Comparison of ENCODE assay signal across 8 mouse cellular contexts in the genomic region with DNA sequence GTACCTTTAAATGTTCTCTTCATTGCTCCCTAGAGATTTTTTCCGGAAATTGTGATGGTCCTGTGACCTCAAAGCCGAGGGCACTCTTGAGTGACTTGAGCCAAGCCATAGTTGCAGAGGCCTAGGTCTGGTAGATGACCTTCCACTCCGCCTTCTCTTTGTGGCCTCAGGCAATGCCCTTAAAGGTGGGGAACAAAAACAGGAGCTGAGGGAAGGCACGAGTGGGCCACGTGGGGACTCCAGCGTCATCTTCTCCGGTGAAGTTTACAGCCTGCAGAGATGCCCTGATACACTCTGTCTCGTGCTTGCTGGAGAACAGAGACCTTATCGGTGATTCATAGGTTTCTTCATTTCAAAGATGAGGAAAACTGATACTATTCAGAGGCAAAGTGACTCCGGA. TPM values are rescaled to one million over a fixed set of nuclear protein-coding genes. Genes with fewer than 3 reads are reported as not detected.
A peak's percentile ranks its signal among the peaks of the same experiment; 100 is the strongest.
DNase-seq lines count a peak whose midpoint lies in the region; ATAC-seq and TF ChIP-seq lines count a peak whose summit lies in the region.
"Had no signal": no experiment of that assay in that cellular context is flagged by ENCODE, and none has a peak within 500 bp of the region (broad histone marks: within the 10 kb centered on the region; RNA-seq: fewer than 3 reads in every experiment).

No protein-coding gene starts in this region.

- H3K4me1 ChIP-seq in liver, embryonic 15.5 days (replicated peaks) = 0 out of 2 replicates have a peak, but pooled peaks cover 17% of the 10 kb centered on the region
- H3K4me1 ChIP-seq in liver, postnatal 0 days (ENCODE audit: insufficient read depth) = peaks cover 5% of the 10 kb centered on the region; the same call in 1 of the 2 replicates
- H3K4me1 ChIP-seq in embryonic facial prominence, embryonic 15.5 days = peaks cover 19% of the 10 kb centered on the region
- H3K4me1 ChIP-seq in intestine, embryonic 16.5 days (ENCODE audit: control insufficient read depth, insufficient read depth, low read length) = peaks cover 3% of the 10 kb centered on the region
- peaks cover 35% of the 10 kb centered on the region for H3K4me1 ChIP-seq in neural tube, embryonic 15.5 days

- H3K4me2 ChIP-seq in liver, embryonic 15.5 days = 0 out of 2 replicates have a peak overlapping the region, but pooled peaks have one; percentile 72
- no peak overlapping the region for H3K4me2 ChIP-seq in liver, postnatal 0 days (ENCODE audit: low read depth, low read length)
- H3K4me2 ChIP-seq in embryonic facial prominence, embryonic 15.5 days (replicated peaks) = peak overlapping the region; percentile 99
- H3K4me2 ChIP-seq in intestine, embryonic 16.5 days (ENCODE audit: low read depth, low read length) = peak overlapping the region; percentile 98
- peak overlapping the region; percentile 100 for H3K4me2 ChIP-seq in neural tube, embryonic 15.5 days

- ATAC-seq in liver, embryonic 15.5 days (ENCODE audit: insufficient read depth) = no peak
- no peak for ATAC-seq in liver, postnatal 0 days
- no peak for ATAC-seq in embryonic facial prominence, embryonic 15.5 days (ENCODE audit: insufficient number of reproducible peaks, low FRiP score, low TSS enrichment, low read depth)
- no peak for ATAC-seq in intestine, embryonic 16.5 days
- no peak for ATAC-seq in neural tube, embryonic 15.5 days (ENCODE audit: low FRiP score)
- ATAC-seq: inflammation-experienced regulatory T-cells, adult 6 months had no signal

- H3K9me3 ChIP-seq in liver, embryonic 15.5 days (replicated peaks) = no peaks in the 10 kb centered on the region
- H3K9me3 ChIP-seq in liver, postnatal 0 days (ENCODE audit: low read length) = no peaks in the 10 kb centered on the region
- no peaks in the 10 kb centered on the region for H3K9me3 ChIP-seq in embryonic facial prominence, embryonic 15.5 days (replicated peaks)
- no peaks in the 10 kb centered on the region for H3K9me3 ChIP-seq in intestine, embryonic 16.5 days (ENCODE audit: control insufficient read depth, low read length)
- H3K9me3 ChIP-seq in neural tube, embryonic 15.5 days (replicated peaks) = no peaks in the 10 kb centered on the region

- H3K27me3 ChIP-seq in liver, embryonic 15.5 days = peaks cover 57% of the 10 kb centered on the region
- peaks cover 44% of the 10 kb centered on the region for H3K27me3 ChIP-seq in liver, postnatal 0 days (ENCODE audit: insufficient read depth, low read length)
- H3K27me3 ChIP-seq in embryonic facial prominence, embryonic 15.5 days = peaks cover 23% of the 10 kb centered on the region
- H3K27me3 ChIP-seq in intestine, embryonic 16.5 days (replicated peaks; ENCODE audit: control insufficient read depth, insufficient read depth, low read length) = peaks cover 10% of the 10 kb centered on the region; the same call in 1 of the 2 replicates
- peaks cover 8% of the 10 kb centered on the region; the same call in 1 of the 2 replicates for H3K27me3 ChIP-seq in neural tube, embryonic 15.5 days (replicated peaks)

- no peak for TF ChIP-seq CTCF in liver, postnatal 0 days (IDR thresholded peaks at IDR 0.05; ENCODE audit: low read depth)

- H3K36me3 ChIP-seq in liver, embryonic 15.5 days (replicated peaks) = no peaks in the 10 kb centered on the region
- no peaks in the 10 kb centered on the region for H3K36me3 ChIP-seq in liver, postnatal 0 days (replicated peaks; ENCODE audit: insufficient read depth, low read length)
- H3K36me3 ChIP-seq in embryonic facial prominence, embryonic 15.5 days = no peaks in the 10 kb centered on the region
- H3K36me3 ChIP-seq in intestine, embryonic 16.5 days (ENCODE audit: control insufficient read depth, insufficient read depth, low read length) = no peaks in the 10 kb centered on the region
- H3K36me3 ChIP-seq in neural tube, embryonic 15.5 days = no peaks in the 10 kb centered on the region

- TF ChIP-seq EP300 in liver, postnatal 0 days (IDR thresholded peaks at IDR 0.05; ENCODE audit: low read depth) = no peak

- H3K9ac ChIP-seq in liver, embryonic 15.5 days = no peak overlapping the region
- no peak overlapping the region for H3K9ac ChIP-seq in liver, postnatal 0 days (replicated peaks)
- H3K9ac ChIP-seq in embryonic facial prominence, embryonic 15.5 days = no peak overlapping the region
- H3K9ac ChIP-seq in intestine, embryonic 16.5 days (ENCODE audit: low read depth, low read length) = no peak overlapping the region
- no peak overlapping the region for H3K9ac ChIP-seq in neural tube, embryonic 15.5 days (replicated peaks)

- no peak overlapping the region for H3K4me3 ChIP-seq in liver, embryonic 15.5 days (replicated peaks)
- H3K4me3 ChIP-seq in liver, postnatal 0 days (ENCODE audit: low read depth, low read length) = no peak overlapping the region
- H3K4me3 ChIP-seq in embryonic facial prominence, embryonic 15.5 days (replicated peaks) = peak overlapping the region; percentile 68
- peak overlapping the region; percentile 77 for H3K4me3 ChIP-seq in intestine, embryonic 16.5 days (ENCODE audit: low read length)
- H3K4me3 ChIP-seq in neural tube, embryonic 15.5 days (replicated peaks) = peak overlapping the region; percentile 64

- H3K27ac ChIP-seq in liver, embryonic 15.5 days (replicated peaks) = no peak overlapping the region
- no peak overlapping the region for H3K27ac ChIP-seq in liver, postnatal 0 days (ENCODE audit: low read depth)
- no peak overlapping the region for H3K27ac ChIP-seq in embryonic facial prominence, embryonic 15.5 days (replicated peaks)
- no peak overlapping the region for H3K27ac ChIP-seq in intestine, embryonic 16.5 days (ENCODE audit: low read length)
- no peak overlapping the region for H3K27ac ChIP-seq in neural tube, embryonic 15.5 days (replicated peaks)

- DNase-seq in liver, postnatal 0 days = no peak
- DNase-seq in layer of hippocampus, adult 9-11 months = no peak
- no peak for DNase-seq in adrenal gland, adult 18-20 months (ENCODE audit: low spot score in 2 of 2)

- 46% methylated on average over 10 of the region's 10 CpGs for WGBS in liver, embryonic 15.5 days (ENCODE audit: insufficient replicate concordance)
- 67% methylated on average over 10 of the region's 10 CpGs for WGBS in liver, postnatal 0 days (ENCODE audit: insufficient replicate concordance)
- 47% methylated on average over 10 of the region's 10 CpGs for WGBS in embryonic facial prominence, embryonic 15.5 days
- WGBS in intestine, embryonic 16.5 days = 61% methylated on average over 10 of the region's 10 CpGs
- WGBS in neural tube, embryonic 15.5 days = 58% methylated on average over 10 of the region's 10 CpGs

RNA-seq across cellular contexts. Expression of gene Abr, which starts 2.0 kb away (rescaled TPM):
- polyA plus RNA-seq in liver, embryonic 15.5 days (2015; fragmentation: Nextera tagmentation; extraction: Ambion mirVana) = 3.9 and 4.3 TPM in 2 replicates
- polyA plus RNA-seq in liver, postnatal 0 days (2015; fragmentation: Nextera tagmentation; extraction: Ambion mirVana) = 3.4 and 3.6 TPM in 2 replicates
- polyA plus RNA-seq in embryonic facial prominence, embryonic 15.5 days (2015; fragmentation: Nextera tagmentation; extraction: Ambion mirVana) = 41.1 and 42.6 TPM in 2 replicates
- polyA plus RNA-seq in intestine, embryonic 16.5 days (2015; fragmentation: Nextera tagmentation; extraction: Ambion mirVana) = 29.5 and 35.1 TPM in 2 replicates
- polyA plus RNA-seq in neural tube, embryonic 15.5 days (2015; fragmentation: Nextera tagmentation; extraction: Ambion mirVana) = 73.5 and 88.3 TPM in 2 replicates
- total RNA-seq in adrenal gland, adult 18-20 months (2021) = 10 to 100 TPM; 55.4 to 56.2 TPM

RNA-seq across cellular contexts. Expression of gene Bhlha9, which starts 48.2 kb away (rescaled TPM):
- not detected in 2 replicates for polyA plus RNA-seq in liver, embryonic 15.5 days (2015; fragmentation: Nextera tagmentation; extraction: Ambion mirVana)
- polyA plus RNA-seq in liver, postnatal 0 days (2015; fragmentation: Nextera tagmentation; extraction: Ambion mirVana) = 0.08 TPM in 1 of 2 replicates, not detected in the other
- 0.36 and 0.46 TPM in 2 replicates for polyA plus RNA-seq in embryonic facial prominence, embryonic 15.5 days (2015; fragmentation: Nextera tagmentation; extraction: Ambion mirVana)
- 0.18 TPM in 1 of 2 replicates, not detected in the other for polyA plus RNA-seq in intestine, embryonic 16.5 days (2015; fragmentation: Nextera tagmentation; extraction: Ambion mirVana)
- polyA plus RNA-seq in neural tube, embryonic 15.5 days (2015; fragmentation: Nextera tagmentation; extraction: Ambion mirVana) = 1.7 and 1.9 TPM in 2 replicates
- not detected for total RNA-seq in adrenal gland, adult 18-20 months (2021)
- polyA plus RNA-seq: inflammation-experienced regulatory T-cells, adult 6 months had no signal

RNA-seq across cellular contexts. Expression of gene Trarg1, which starts 55.5 kb away (rescaled TPM):
- not detected in 2 replicates for polyA plus RNA-seq in liver, embryonic 15.5 days (2015; fragmentation: Nextera tagmentation; extraction: Ambion mirVana)
- polyA plus RNA-seq in liver, postnatal 0 days (2015; fragmentation: Nextera tagmentation; extraction: Ambion mirVana) = 0.08 TPM in 2 replicates
- polyA plus RNA-seq in embryonic facial prominence, embryonic 15.5 days (2015; fragmentation: Nextera tagmentation; extraction: Ambion mirVana) = 1.3 and 1.5 TPM in 2 replicates
- 0.66 and 0.94 TPM in 2 replicates for polyA plus RNA-seq in intestine, embryonic 16.5 days (2015; fragmentation: Nextera tagmentation; extraction: Ambion mirVana)
- 5.5 and 7.7 TPM in 2 replicates for polyA plus RNA-seq in neural tube, embryonic 15.5 days (2015; fragmentation: Nextera tagmentation; extraction: Ambion mirVana)
- 100 to 1,000 TPM in 1 of 2 experiments, 10 to 100 TPM in 1; 20.9 to 145 TPM for total RNA-seq in adrenal gland, adult 18-20 months (2021)

Comparison
In these comparisons a context has a peak if more than half of its experiments do, and no peak if none do; other contexts are left out.
1. H3K4me3 ChIP-seq: peak in embryonic facial prominence, embryonic 15.5 days (single experiment), intestine, embryonic 16.5 days (single experiment) and neural tube, embryonic 15.5 days (single experiment); none in liver, embryonic 15.5 days (single experiment) and liver, postnatal 0 days (single experiment).